Mouse (Mus musculus) stomach, embryonic 14.5 days (tissue): ENCODE measurements around the gene Gnai2. TPM values are rescaled to one million over a fixed set of nuclear protein-coding genes. Genes with fewer than 3 reads are reported as not detected.
"Not testable (repeated sequence)": the region's sequence is repeated elsewhere in the genome, so short reads cannot be mapped to it uniquely, and the experiment has no call there.

Experiments
- ATAC-seq: fragments of 200-750 bp; cut with Nextera tagmentation; 2 replicates; pipeline ENCODE4 v1.8.0; 2017; ENCODE audit warnings: low read depth, moderate TSS enrichment; ENCODE audit not compliant: insufficient number of reproducible peaks, insufficient read depth, low FRiP score
- H3K27ac ChIP-seq: fragments of 300-500 bp; sonication (generic); 2 replicates; pipeline ENCODE4 v1.5.1; 2014; ENCODE audit warnings: mild to moderate bottlenecking, low read length, moderate library complexity, mixed read lengths
- H3K27me3 ChIP-seq: fragments of 300-500 bp; sonication (generic); 2 replicates; pipeline ENCODE4 v1.6.1; 2014; ENCODE audit warnings: low read length, control low read depth, mixed read lengths; ENCODE audit not compliant: control insufficient read depth, insufficient read depth
- H3K36me3 ChIP-seq: fragments of 300-500 bp; sonication (generic); 2 replicates; pipeline ENCODE4 v1.6.1; 2014; ENCODE audit warnings: mild to moderate bottlenecking, control low read depth, low read length, moderate library complexity, mixed read lengths; ENCODE audit not compliant: control insufficient read depth, insufficient read depth
- H3K4me1 ChIP-seq: fragments of 300-500 bp; sonication (generic); 2 replicates; pipeline ENCODE4 v1.6.1; 2014; ENCODE audit warnings: low read length, control low read depth, mixed read lengths; ENCODE audit not compliant: control insufficient read depth, insufficient read depth
- H3K4me2 ChIP-seq: fragments of 300-500 bp; sonication (generic); replicated peaks from 2 replicates; pipeline ENCODE4 v1.6.1; 2014; ENCODE audit warnings: low read depth, low read length, control low read depth
- H3K4me3 ChIP-seq: fragments of 300-500 bp; sonication (generic); 2 replicates; pipeline ENCODE4 v1.5.1; 2014; ENCODE audit warnings: low read depth, low read length, control low read depth
- H3K9ac ChIP-seq: fragments of 300-500 bp; sonication (generic); replicated peaks from 2 replicates; pipeline ENCODE4 v1.6.1; 2014; ENCODE audit warnings: low read depth, mild to moderate bottlenecking, control low read depth, low read length, moderate library complexity, mixed read lengths
- H3K9me3 ChIP-seq: fragments of 300-500 bp; sonication (generic); 2 replicates; pipeline ENCODE4 v1.6.1; 2016; ENCODE audit warnings: low read depth, low read length, control low read depth; ENCODE audit not compliant: control insufficient read depth
- WGBS: fragments of 180-500 bp; shearing (Covaris S2); extraction: QIAGEN DNeasy Blood & Tissue Kit; methylation state at CpG from one replicate; pipeline ENCODE4 v1.1.7; 2014; 5-methylcytosine and 5-hydroxymethylcytosine counted together
- polyA plus RNA-seq: library from polyadenylated mRNA; unstranded; fragments of >200 nt; fragmentation: Nextera tagmentation; extraction: Ambion mirVana; gene quantifications from 2 replicates; pipeline ENCODE4 v1.2.1, GENCODE M21; 2014

The Gnai2 gene
- polyA plus RNA-seq, 1 experiment from 2014 or later: 359 TPM

DNA sequence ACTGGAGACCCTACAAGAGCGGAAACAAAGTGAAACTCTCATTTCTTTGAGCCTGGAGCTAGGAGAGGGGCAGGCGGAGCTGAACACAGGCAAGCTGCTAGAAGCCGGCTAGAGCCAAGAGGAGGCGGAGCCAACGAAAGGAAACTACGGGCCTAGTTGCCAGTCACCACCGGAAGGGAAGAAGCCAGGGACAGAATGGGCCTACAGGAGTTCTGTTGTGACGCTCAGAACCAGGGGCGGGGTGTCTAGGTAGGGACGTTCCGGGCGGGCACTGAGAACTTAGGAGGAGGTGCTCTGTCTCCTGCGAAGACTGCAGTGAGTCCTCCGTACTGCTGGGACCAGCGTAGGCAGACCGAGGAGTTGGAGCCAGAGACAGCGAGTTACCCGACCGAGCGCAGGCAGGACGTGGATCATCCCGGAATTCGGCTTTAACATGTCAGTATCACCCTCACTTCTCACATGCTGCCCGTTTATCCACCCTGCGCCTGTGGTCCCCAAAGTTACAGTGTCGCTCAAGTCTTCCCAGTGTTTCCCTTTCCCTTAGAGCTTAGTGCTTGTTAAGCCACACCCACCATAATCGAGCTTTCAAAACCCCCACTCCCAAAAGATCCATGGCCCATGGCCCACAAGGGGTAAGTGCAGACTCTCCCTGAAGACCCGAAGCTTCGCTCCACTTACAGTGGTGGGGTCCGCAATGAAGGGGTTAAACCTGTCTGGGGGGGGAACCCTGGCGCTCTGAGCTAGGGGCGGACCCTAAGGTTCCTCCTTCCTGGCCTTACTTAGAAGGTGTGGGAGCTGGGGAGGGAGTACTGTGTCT, 54.5 kb downstream of the Gnai2 start, which contains the start of gene Hyal3:
Gene Hyal3 (plus strand): TSS at position 318 of the 817 bp plus-strand sequence.
- peak; percentile 71 for ATAC-seq
- H3K27ac ChIP-seq: peak within 1 kb of the TSS; percentile 92
- under 1% methylated on average over 32 of the region's 32 CpGs for WGBS
- no peaks in the 10 kb centered on the region; the same call in 1 of the 2 replicates for H3K36me3 ChIP-seq
- H3K4me1 ChIP-seq: peaks cover 23% of the 10 kb centered on the region
- peak within 1 kb of the TSS; percentile 94 for H3K4me2 ChIP-seq
- no peaks in the 10 kb centered on the region for H3K27me3 ChIP-seq
- H3K9ac ChIP-seq: peak within 1 kb of the TSS; percentile 74
- H3K9me3 ChIP-seq: no peaks in the 10 kb centered on the region
- peak within 1 kb of the TSS; percentile 52 for H3K4me3 ChIP-seq

DNA sequence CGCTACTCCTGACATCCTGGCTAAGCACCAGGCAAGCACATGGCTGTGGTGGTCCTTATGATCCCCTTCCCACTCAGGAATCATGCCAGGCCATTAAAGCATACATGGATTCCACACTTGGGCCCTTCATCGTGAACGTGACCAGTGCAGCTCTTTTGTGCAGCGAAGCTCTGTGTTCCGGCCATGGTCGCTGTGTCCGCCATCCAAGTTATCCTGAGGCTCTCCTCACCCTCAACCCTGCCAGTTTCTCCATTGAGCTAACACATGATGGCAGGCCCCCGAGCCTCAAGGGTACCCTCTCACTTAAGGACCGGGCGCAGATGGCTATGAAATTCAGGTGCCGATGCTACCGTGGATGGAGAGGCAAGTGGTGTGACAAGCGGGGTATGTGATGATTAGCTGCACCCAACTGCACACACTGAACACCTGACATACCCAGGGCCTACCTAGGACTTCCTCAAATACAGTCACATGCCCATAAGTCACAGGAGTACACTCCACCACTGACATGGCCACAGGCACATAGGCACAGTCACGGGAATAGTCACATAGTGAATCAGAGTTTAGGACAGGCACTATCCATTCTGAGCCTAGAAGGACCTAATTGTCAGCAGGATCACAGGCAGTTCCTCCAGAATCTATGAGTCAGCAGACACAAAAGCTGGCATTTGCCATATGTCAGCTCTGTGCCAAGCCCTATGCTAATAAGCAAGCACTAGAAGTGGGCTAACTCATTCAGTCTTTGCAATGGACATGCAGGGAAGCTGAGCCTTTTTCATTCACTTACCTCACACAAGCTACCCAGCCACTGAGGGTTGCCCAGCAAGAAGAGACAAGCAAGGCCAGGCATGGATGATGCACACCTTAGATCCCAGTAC, 55.9 kb downstream of the Gnai2 start:
- Histone ChIP-seq H3K27ac (no peak overlapping the region; the same call in 1 of the 2 replicates), H3K4me3 (no peak overlapping the region), H3K36me3 (no peaks in the 10 kb centered on the region; the same call in 1 of the 2 replicates), H3K4me1 (peaks cover 23% of the 10 kb centered on the region), H3K4me2 (peak overlapping the region; percentile 94; the same call in 1 of the 2 replicates), H3K27me3 (no peaks in the 10 kb centered on the region), H3K9me3 (no peaks in the 10 kb centered on the region), H3K9ac (no peak overlapping the region)
- no peak for ATAC-seq
- WGBS: 92% methylated on average over 14 of the region's 14 CpGs

DNA sequence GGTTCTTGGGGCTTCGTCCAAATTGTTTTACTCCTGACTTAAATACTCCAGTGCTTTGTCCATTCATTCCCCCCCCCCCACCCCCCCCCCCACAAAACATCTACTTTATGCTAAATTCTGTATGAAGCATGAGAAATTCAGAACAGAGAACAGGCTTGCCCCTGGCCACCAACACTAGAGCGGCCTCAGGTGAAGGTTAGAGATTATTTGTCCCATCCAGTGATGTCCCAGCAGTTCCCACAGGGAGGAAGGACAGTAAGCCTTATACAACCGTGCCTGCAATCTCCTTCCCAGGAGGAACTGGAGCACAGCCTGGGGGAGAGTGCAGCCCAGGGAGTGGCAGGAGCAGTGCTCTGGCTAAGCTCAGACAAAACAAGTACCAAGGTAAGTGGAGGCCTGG, 56.6 kb downstream of the Gnai2 start, which contains the start of gene Naa80:
Gene Naa80 (plus strand): TSS at position 301 of the 400 bp plus-strand sequence.
- ATAC-seq: no peak
- Histone ChIP-seq H3K4me3 (no peak within 1 kb of the TSS; the same call in 1 of the 2 replicates), H3K36me3 (peaks cover 2% of the 10 kb centered on the region; the same call in 1 of the 2 replicates), H3K9me3 (no peaks in the 10 kb centered on the region), H3K27me3 (no peaks in the 10 kb centered on the region), H3K4me1 (peaks cover 23% of the 10 kb centered on the region), H3K9ac (no peak within 1 kb of the TSS), H3K27ac (no peak within 1 kb of the TSS; the same call in 1 of the 2 replicates), H3K4me2 (peak within 1 kb of the TSS; percentile 94)
- 81% methylated on average over 3 of the region's 3 CpGs for WGBS

DNA sequence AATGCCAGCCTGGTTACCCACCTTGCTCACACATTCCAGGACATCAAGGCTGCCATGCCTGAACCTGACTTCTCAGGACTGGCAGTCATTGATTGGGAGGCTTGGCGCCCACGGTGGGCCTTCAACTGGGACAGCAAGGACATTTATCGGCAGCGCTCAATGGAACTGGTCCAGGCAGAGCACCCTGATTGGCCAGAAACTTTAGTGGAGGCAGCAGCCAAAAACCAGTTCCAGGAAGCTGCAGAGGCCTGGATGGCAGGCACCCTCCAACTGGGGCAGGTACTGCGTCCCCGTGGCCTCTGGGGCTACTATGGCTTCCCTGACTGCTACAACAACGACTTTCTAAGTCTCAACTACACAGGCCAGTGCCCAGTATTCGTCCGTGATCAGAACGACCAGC, 57.3 kb downstream of the Gnai2 start:
- Histone ChIP-seq H3K27me3 (no peaks in the 10 kb centered on the region), H3K36me3 (peaks cover 9% of the 10 kb centered on the region; the same call in 1 of the 2 replicates), H3K4me2 (peak overlapping the region; percentile 39; the same call in 1 of the 2 replicates), H3K27ac (no peak overlapping the region; the same call in 1 of the 2 replicates), H3K9ac (no peak overlapping the region), H3K9me3 (no peaks in the 10 kb centered on the region), H3K4me1 (peaks cover 23% of the 10 kb centered on the region), H3K4me3 (no peak overlapping the region; the same call in 1 of the 2 replicates)
- ATAC-seq: no peak
- WGBS: 91% methylated on average over 10 of the region's 10 CpGs

DNA sequence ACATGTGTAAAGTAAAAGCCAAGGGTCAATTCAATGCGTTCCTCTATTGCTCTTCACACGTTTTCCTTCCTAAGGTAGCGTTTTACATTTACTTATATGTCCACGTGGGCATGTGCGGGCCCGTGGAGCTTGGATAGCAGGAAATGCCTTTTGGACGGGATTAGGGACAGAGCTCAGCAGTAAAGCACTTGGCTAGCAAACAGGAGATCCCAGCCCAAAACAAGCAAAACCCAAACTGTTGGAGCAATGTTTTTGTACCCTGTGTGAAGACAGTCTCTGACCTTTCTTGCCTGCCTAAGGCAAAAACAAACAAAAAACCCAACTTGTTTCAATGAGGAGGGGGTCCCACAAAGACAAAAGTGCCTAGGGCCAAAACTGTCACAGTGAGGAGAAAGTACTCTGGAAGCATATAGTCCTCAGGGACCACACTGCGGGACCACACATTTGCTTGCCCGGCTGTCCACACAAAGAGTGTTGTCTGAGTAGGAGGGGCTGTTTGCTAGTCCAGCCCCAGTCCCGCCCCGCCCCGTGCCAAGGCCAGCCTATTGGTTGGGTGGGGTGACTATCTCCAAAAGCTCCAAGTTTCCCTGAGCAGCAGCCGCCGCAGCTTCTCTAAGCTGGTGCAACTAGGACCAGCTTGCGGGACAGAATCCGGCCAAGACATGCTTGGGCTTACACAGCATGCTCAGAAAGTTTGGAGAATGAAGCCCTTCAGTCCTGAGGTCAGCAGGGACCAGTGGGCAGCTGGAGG, 58.6 kb downstream of the Gnai2 start, which contains the start of gene Hyal1:
Gene Hyal1 (plus strand): TSS at position 571 of the 751 bp plus-strand sequence.
- Histone ChIP-seq H3K9me3 (no peaks in the 10 kb centered on the region), H3K4me2 (peak within 1 kb of the TSS; percentile 39), H3K27me3 (no peaks in the 10 kb centered on the region), H3K9ac (peak within 1 kb of the TSS; percentile 1; the same call in 1 of the 2 replicates), H3K4me3 (peak within 1 kb of the TSS; percentile 25), H3K36me3 (peaks cover 22% of the 10 kb centered on the region), H3K27ac (peak within 1 kb of the TSS; percentile 80), H3K4me1 (peaks cover 20% of the 10 kb centered on the region)
- WGBS: 16% methylated on average over 16 of the region's 16 CpGs
- ATAC-seq: peak; percentile 72

DNA sequence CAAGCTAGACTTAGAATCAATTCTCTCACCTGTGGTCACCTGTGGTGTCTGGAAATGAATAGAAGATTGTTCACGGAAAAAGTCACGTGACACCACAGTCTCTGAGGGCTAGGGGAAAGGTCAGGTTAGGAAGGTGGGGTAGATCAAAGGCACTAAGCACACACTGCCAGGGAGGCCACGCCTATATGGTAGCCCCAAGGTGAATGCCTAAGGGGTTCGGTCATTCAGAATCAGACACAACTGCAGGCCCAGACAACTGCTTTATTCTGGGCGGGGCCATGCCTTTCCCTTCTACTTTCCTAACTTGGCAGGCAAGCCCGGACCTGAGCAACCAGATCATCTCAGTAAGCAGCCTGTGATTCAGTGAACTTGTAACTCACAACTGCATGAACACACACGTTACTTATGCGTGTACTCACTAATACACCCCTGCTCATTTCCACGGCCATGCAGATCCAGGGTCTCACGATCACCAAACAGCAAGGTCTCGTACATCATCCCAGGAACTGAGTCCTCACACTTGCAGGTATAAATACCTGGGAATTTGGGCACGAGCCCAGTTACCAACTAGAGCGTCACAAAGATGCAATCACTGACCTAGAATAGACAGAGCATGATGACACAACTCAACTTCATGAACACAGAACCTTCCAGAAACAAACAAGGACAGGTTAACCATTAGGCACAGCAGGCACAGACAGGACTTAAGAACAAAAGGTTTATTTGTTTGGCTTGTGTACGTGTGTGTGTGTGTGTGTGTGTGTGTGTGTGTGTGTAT, 59.4 kb downstream of the Gnai2 start:
- H3K4me2 ChIP-seq: no peak overlapping the region
- no peaks in the 10 kb centered on the region for H3K27me3 ChIP-seq
- H3K4me1 ChIP-seq: peaks cover 23% of the 10 kb centered on the region
- no peak overlapping the region for H3K4me3 ChIP-seq
- H3K36me3 ChIP-seq: peaks cover 23% of the 10 kb centered on the region
- peak overlapping the region; percentile 80 for H3K27ac ChIP-seq
- whole genome bisulfite sequencing: 68% methylated on average over 14 of the region's 14 CpGs
- no peak overlapping the region for H3K9ac ChIP-seq
- peak; percentile 70 for ATAC-seq
- no peaks in the 10 kb centered on the region for H3K9me3 ChIP-seq

DNA sequence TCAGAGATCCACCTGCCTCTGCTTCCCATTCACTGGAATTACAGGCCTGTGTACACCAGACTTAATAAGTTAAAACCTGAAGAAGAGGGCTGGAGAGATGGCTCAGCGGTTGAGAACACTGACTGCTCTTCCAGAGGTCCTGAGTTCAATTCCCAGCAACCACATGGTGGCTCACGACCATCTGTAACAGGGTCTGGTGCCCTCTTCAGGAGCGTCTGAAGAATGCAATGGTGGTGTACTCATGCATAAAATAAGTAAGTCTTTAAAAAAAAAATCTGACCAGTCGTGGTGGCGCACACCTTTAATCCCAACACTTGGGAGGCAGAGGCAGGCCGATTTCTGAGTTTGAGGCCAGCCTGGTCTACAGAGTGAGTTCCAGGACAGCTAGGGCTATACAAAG, 61.4 kb downstream of the Gnai2 start:
- Histone ChIP-seq H3K4me1 (peaks cover 28% of the 10 kb centered on the region), H3K36me3 (peaks cover 29% of the 10 kb centered on the region)
- not testable (repeated sequence) for H3K9me3 ChIP-seq, H3K4me3 ChIP-seq, ATAC-seq, H3K4me2 ChIP-seq, H3K27me3 ChIP-seq, H3K27ac ChIP-seq, H3K9ac ChIP-seq
- WGBS: 87% methylated on average over 6 of the region's 6 CpGs
